Comparison of ENCODE assay signal across 8 mouse cellular contexts in genomic region chr15:88862881-88863694, GRCm38 (mm10). TPM values are rescaled to one million over a fixed set of nuclear protein-coding genes. Genes with fewer than 3 reads are reported as not detected.
A peak's percentile ranks its signal among the peaks of the same experiment; 100 is the strongest.
DNase-seq lines count a peak whose midpoint lies in the region; ATAC-seq lines count a peak whose summit lies in the region.

No protein-coding gene starts in this region.

- peak; percentile 76 to 79 for DNase-seq in lung, adult 18-20 months
- DNase-seq in lung, postnatal 25 days (ENCODE audit: low spot score) = no peak
- DNase-seq in cerebellum, postnatal 14 days = peak; percentile 71 to 72
- no peak for DNase-seq in heart, embryonic 10.5 days (ENCODE audit: low spot score)
- peak; percentile 37 for DNase-seq in liver, embryonic 13.5 days
- peak; percentile 63 for DNase-seq in thymus, postnatal 14 days

- peak overlapping the region; percentile 97 for H3K9ac ChIP-seq in kidney, embryonic 16.5 days (replicated peaks; ENCODE audit: low read length)
- H3K9ac ChIP-seq in liver, embryonic 13.5 days = peak overlapping the region; percentile 83
- peak overlapping the region; percentile 95 for H3K9ac ChIP-seq in neural tube, embryonic 13.5 days

- peaks cover 81% of the 10 kb centered on the region for H3K4me1 ChIP-seq in heart, embryonic 10.5 days
- peaks cover 50% of the 10 kb centered on the region for H3K4me1 ChIP-seq in kidney, embryonic 16.5 days (ENCODE audit: insufficient read depth, low read length)
- peaks cover 66% of the 10 kb centered on the region for H3K4me1 ChIP-seq in liver, embryonic 13.5 days (replicated peaks)
- H3K4me1 ChIP-seq in neural tube, embryonic 13.5 days (replicated peaks) = peaks cover 36% of the 10 kb centered on the region

- H3K27me3 ChIP-seq in heart, embryonic 10.5 days (ENCODE audit: insufficient read depth, poor library complexity, severe bottlenecking) = no peaks in the 10 kb centered on the region
- H3K27me3 ChIP-seq in kidney, embryonic 16.5 days (ENCODE audit: insufficient read depth, low read length) = no peaks in the 10 kb centered on the region
- no peaks in the 10 kb centered on the region for H3K27me3 ChIP-seq in liver, embryonic 13.5 days
- no peaks in the 10 kb centered on the region for H3K27me3 ChIP-seq in neural tube, embryonic 13.5 days

- under 1% methylated on average over 96 of the region's 98 CpGs for WGBS in heart, embryonic 10.5 days
- under 1% methylated on average over 82 of the region's 98 CpGs for WGBS in kidney, embryonic 16.5 days
- WGBS in liver, embryonic 13.5 days (ENCODE audit: insufficient replicate concordance) = under 1% methylated on average over 95 of the region's 98 CpGs
- under 1% methylated on average over 97 of the region's 98 CpGs for WGBS in neural tube, embryonic 13.5 days

- peak overlapping the region; percentile 97 for H3K27ac ChIP-seq in heart, embryonic 10.5 days
- peak overlapping the region; percentile 97 for H3K27ac ChIP-seq in kidney, embryonic 16.5 days (ENCODE audit: low read length)
- peak overlapping the region; percentile 85 for H3K27ac ChIP-seq in liver, embryonic 13.5 days
- peak overlapping the region; percentile 98 for H3K27ac ChIP-seq in neural tube, embryonic 13.5 days (replicated peaks)

- no peaks in the 10 kb centered on the region for H3K9me3 ChIP-seq in heart, embryonic 10.5 days
- H3K9me3 ChIP-seq in kidney, embryonic 16.5 days (ENCODE audit: low read length) = no peaks in the 10 kb centered on the region
- no peaks in the 10 kb centered on the region for H3K9me3 ChIP-seq in liver, embryonic 13.5 days (replicated peaks)
- H3K9me3 ChIP-seq in neural tube, embryonic 13.5 days = no peaks in the 10 kb centered on the region

- H3K4me3 ChIP-seq in heart, embryonic 10.5 days = peak overlapping the region; percentile 95
- H3K4me3 ChIP-seq in kidney, embryonic 16.5 days (ENCODE audit: low read length) = peak overlapping the region; percentile 96
- H3K4me3 ChIP-seq in liver, embryonic 13.5 days (replicated peaks) = peak overlapping the region; percentile 76
- H3K4me3 ChIP-seq in neural tube, embryonic 13.5 days = peak overlapping the region; percentile 94

- peak overlapping the region; percentile 90 for H3K4me2 ChIP-seq in kidney, embryonic 16.5 days (replicated peaks; ENCODE audit: low read depth, low read length)
- H3K4me2 ChIP-seq in liver, embryonic 13.5 days = peak overlapping the region; percentile 94
- peak overlapping the region; percentile 77 for H3K4me2 ChIP-seq in neural tube, embryonic 13.5 days

- peaks cover 34% of the 10 kb centered on the region for H3K36me3 ChIP-seq in heart, embryonic 10.5 days
- peaks cover 25% of the 10 kb centered on the region for H3K36me3 ChIP-seq in kidney, embryonic 16.5 days (ENCODE audit: insufficient read depth, low read length)
- H3K36me3 ChIP-seq in liver, embryonic 13.5 days = peaks cover 24% of the 10 kb centered on the region
- peaks cover 36% of the 10 kb centered on the region for H3K36me3 ChIP-seq in neural tube, embryonic 13.5 days

- ATAC-seq in kidney, embryonic 16.5 days (ENCODE audit: low FRiP score, low TSS enrichment) = peak; percentile 2; the same call in 1 of the 2 replicates
- ATAC-seq in liver, embryonic 13.5 days (ENCODE audit: low read depth) = peak; percentile 3; the same call in 1 of the 2 replicates
- peak; percentile 29 for ATAC-seq in neural tube, embryonic 13.5 days (ENCODE audit: low read depth)

RNA-seq across cellular contexts. Expression of gene Pim3, which starts 1.1 kb away (rescaled TPM):
- polyA plus RNA-seq in heart, embryonic 10.5 days (2016; fragmentation: Nextera tagmentation; extraction: Ambion mirVana) = 68.1 and 73.7 TPM in 2 replicates
- polyA plus RNA-seq in kidney, embryonic 16.5 days (2015; fragmentation: Nextera tagmentation; extraction: Ambion mirVana) = 59.6 and 77.7 TPM in 2 replicates
- polyA plus RNA-seq in liver, embryonic 13.5 days (2015; fragmentation: Nextera tagmentation; extraction: Ambion mirVana) = 13.8 and 15.1 TPM in 2 replicates
- 51.2 and 52.5 TPM in 2 replicates for polyA plus RNA-seq in neural tube, embryonic 13.5 days (2015; fragmentation: Nextera tagmentation; extraction: Ambion mirVana)

RNA-seq across cellular contexts. Expression of gene Creld2, which starts 43.6 kb away (rescaled TPM):
- 98.6 and 126 TPM in 2 replicates for polyA plus RNA-seq in heart, embryonic 10.5 days (2016; fragmentation: Nextera tagmentation; extraction: Ambion mirVana)
- 118 and 133 TPM in 2 replicates for polyA plus RNA-seq in kidney, embryonic 16.5 days (2015; fragmentation: Nextera tagmentation; extraction: Ambion mirVana)
- polyA plus RNA-seq in liver, embryonic 13.5 days (2015; fragmentation: Nextera tagmentation; extraction: Ambion mirVana) = 49.6 and 55.4 TPM in 2 replicates
- 62.4 and 70.9 TPM in 2 replicates for polyA plus RNA-seq in neural tube, embryonic 13.5 days (2015; fragmentation: Nextera tagmentation; extraction: Ambion mirVana)

RNA-seq across cellular contexts. Expression of gene Alg12, which starts 44.0 kb away (rescaled TPM):
- 14.6 and 15.2 TPM in 2 replicates for polyA plus RNA-seq in heart, embryonic 10.5 days (2016; fragmentation: Nextera tagmentation; extraction: Ambion mirVana)
- 15.7 and 16.9 TPM in 2 replicates for polyA plus RNA-seq in kidney, embryonic 16.5 days (2015; fragmentation: Nextera tagmentation; extraction: Ambion mirVana)
- polyA plus RNA-seq in liver, embryonic 13.5 days (2015; fragmentation: Nextera tagmentation; extraction: Ambion mirVana) = 5.6 and 6.3 TPM in 2 replicates
- polyA plus RNA-seq in neural tube, embryonic 13.5 days (2015; fragmentation: Nextera tagmentation; extraction: Ambion mirVana) = 7.8 and 9.3 TPM in 2 replicates

Comparison
In these comparisons a context has a peak if more than half of its experiments do, and no peak if none do; other contexts are left out.
1. DNase-seq: peak in lung, adult 18-20 months (2 of 2), cerebellum, postnatal 14 days (2 of 2), liver, embryonic 13.5 days (single experiment) and thymus, postnatal 14 days (single experiment); none in lung, postnatal 25 days (single experiment) and heart, embryonic 10.5 days (single experiment).
2. Peak in every context shown above with its lines, with median percentiles within 50 percentile points of each other: H3K27ac ChIP-seq, H3K4me3 ChIP-seq, ATAC-seq, H3K4me2 ChIP-seq and H3K9ac ChIP-seq.